Mouse (Mus musculus): ENCODE measurements at regions not wholly inside any gene's neighbourhood (a gene's known extent, or its start where the extent isn't known, plus 50 kb on each side); places are given as distances from the start of the nearest gene placed in this dataset.
A peak's percentile ranks its signal among the peaks of the same experiment; 100 is the strongest.

- DNase-seq (ENCODE audit: low spot score), result no peak
These were observed 251.5 kb upstream of the Dio3 start for GRCm38 (mm10) chr12:110027345-110027744.

DNA sequence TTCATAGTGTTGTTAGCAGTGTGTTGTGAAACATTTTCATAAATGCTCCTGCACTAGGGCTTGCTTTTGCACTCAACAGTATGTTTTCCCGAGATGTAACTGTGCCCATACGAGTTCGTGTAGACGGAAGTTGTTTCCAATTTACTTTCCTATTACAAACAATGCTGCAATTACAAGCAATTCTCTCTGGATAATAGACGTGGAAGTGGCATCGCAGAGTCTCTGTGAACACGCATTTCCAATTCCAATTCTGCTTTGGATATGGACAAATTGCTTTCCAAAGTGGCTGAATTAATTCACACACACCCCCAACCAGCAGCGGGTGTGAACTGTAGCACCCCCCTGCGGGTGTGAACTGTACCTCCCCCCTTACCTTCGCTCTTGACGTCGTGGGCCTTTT, 250.9 kb upstream of the Dio3 start:
- DNase-seq (ENCODE audit: low spot score), result no peak

- no peak for DNase-seq (ENCODE audit: low spot score)
These were observed 250.2 kb upstream of the Dio3 start for GRCm38 (mm10) chr12:110028646-110029045.

GRCm38 (mm10) chr12:110031326-110031725, 247.5 kb upstream of the Dio3 start:
- DNase-seq (ENCODE audit: low spot score), result peak; percentile 52

- DNase-seq (ENCODE audit: low spot score), result no peak
These were observed 243.7 kb upstream of the Dio3 start for GRCm38 (mm10) chr12:110035171-110035570.

DNA sequence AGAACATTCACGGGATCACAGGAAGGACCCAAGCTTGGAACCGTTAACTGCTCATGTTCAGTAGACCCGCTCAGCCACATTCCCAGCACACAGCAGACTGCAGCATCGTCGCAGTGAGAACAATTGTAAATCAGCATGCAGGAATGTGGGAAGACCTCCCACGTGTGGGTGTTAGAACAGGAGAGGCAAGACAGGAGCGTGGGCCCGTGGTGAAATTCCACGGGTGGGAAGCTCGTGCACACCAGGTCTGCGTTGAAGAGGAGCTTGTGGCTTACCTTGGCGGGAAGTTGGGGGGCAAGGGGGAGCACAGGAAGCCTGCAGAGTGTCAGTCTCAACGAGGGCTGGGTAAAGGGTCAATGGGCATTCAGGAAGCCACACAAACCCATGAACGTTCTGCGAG, 238.2 kb upstream of the Dio3 start:
- DNase-seq (ENCODE audit: low spot score), result no peak

DNA sequence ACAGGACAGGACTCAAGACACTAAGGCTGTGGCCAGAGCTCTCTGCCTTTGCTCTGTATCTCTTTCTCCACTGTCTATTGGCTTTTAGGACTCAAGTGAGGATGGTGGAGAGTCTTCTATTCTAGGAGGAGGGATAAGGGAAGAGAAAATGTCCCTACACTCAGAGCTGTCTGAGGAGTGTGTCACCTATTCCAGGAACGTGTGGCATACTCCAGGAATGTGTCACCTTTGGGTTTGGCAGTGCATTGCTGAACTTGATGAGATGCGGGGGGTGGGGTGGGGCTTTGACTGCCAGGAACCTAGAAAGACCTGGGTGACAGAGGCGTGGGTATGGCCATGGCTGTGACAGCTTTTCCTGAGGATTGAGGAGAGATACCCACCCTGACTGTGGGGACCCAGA, 237.1 kb upstream of the Dio3 start:
- DNase-seq (ENCODE audit: low spot score), result no peak

GRCm38 (mm10) chr12:110044266-110044665, 234.6 kb upstream of the Dio3 start:
- DNase-seq (ENCODE audit: low spot score), result no peak

GRCm38 (mm10) chr12:110044721-110045120, 234.1 kb upstream of the Dio3 start:
- no peak for DNase-seq (ENCODE audit: low spot score)

DNA sequence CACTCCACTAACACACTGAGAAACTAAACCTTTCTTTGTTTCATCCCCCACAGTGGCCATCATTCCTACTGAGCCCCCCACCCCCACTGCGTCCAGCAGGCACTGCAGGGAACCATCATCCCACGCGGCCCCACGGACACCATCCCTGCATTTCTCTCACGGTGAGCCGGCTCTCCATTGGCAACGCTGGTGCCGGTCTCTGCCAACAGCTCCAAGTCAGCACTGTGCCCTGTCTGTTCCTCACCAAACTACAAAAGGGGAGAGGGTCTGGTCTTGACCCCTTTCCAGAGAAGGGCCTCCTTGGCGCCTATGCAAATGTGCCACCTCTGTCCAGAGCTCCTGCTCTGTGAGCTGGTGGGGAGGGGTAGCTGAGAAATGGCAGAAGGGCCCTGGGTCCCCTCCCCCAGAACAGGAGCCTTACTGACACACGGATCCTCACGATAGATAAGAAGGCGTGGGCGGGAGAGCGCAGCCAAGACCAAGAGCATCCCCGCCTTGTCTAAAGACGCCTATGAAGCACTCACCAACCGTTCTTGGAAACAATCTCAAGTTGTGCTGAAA, 233.0 kb upstream of the Dio3 start:
- no peak for DNase-seq (ENCODE audit: low spot score)

GRCm38 (mm10) chr12:110046613-110047012, 232.3 kb upstream of the Dio3 start:
- no peak for DNase-seq (ENCODE audit: low spot score)

- DNase-seq (ENCODE audit: low spot score), result no peak
These were observed 231.2 kb upstream of the Dio3 start for GRCm38 (mm10) chr12:110047466-110048250.

- no peak for DNase-seq (ENCODE audit: low spot score)
These were observed 229.6 kb upstream of the Dio3 start for GRCm38 (mm10) chr12:110049154-110049736.

GRCm38 (mm10) chr12:110059321-110059720, 219.5 kb upstream of the Dio3 start:
- no peak for DNase-seq (ENCODE audit: low spot score)

DNA sequence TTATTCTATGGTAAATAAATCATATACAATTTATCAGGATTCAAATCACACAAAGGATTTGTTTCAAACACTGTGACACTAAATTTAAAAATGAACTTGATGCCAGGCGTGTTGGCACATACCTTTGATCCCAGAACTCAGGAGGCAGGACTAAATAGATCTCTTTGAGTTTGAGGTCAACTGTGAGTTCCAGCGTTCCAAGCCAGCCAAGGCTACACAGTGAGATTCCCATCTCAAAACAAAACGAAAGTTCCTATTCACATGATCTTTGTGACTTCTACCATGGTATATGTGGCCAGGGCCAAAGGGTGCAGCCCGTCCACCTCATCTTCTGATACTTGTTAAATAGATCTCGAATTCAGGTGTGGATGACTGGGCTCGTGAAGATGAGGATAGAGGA, 216.9 kb upstream of the Dio3 start:
- no peak for DNase-seq (ENCODE audit: low spot score)

- no peak for DNase-seq (ENCODE audit: low spot score)
These were observed 215.9 kb upstream of the Dio3 start for GRCm38 (mm10) chr12:110063013-110063412.

- DNase-seq (ENCODE audit: low spot score), result no peak
These were observed 212.4 kb upstream of the Dio3 start for GRCm38 (mm10) chr12:110066361-110066885.

GRCm38 (mm10) chr12:110070506-110070905, 208.4 kb upstream of the Dio3 start:
- DNase-seq (ENCODE audit: low spot score), result no peak

- DNase-seq (ENCODE audit: low spot score), result no peak
These were observed 207.0 kb upstream of the Dio3 start for GRCm38 (mm10) chr12:110071823-110072222.

DNA sequence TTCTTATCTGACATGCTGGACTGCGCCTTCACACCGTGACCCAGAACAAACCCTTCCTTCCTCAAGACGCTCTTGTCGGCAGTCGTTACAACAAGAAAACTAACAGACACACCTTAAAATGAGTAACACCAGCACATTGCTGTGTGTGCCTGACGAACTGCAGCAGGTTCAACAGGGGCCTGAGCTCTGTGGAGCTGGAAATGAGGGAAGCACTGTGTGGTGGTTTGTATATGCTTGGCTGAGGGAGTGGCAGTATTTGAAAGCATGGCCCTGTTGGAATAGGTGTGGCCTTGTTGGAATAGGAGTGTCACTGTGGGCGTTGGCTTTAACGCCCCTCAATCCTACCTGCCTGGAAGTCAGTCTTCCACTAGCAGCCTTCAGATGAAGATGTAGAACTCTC, 203.9 kb upstream of the Dio3 start:
- no peak for DNase-seq (ENCODE audit: low spot score)

GRCm38 (mm10) chr12:110077211-110077884, 201.5 kb upstream of the Dio3 start:
- DNase-seq (ENCODE audit: low spot score), result peak; percentile 11

- no peak for DNase-seq (ENCODE audit: low spot score)
These were observed 200.8 kb upstream of the Dio3 start for GRCm38 (mm10) chr12:110078081-110078505.

Measured in embryo, embryonic 10 days (tissue).